Mouse (Mus musculus) forebrain, embryonic 14.5 days (tissue): ENCODE results near the gene Gm8369. TPM values are rescaled to one million over a fixed set of nuclear protein-coding genes. Genes with fewer than 3 reads are reported as not detected.
"Not testable (repeated sequence)": the region's sequence is repeated elsewhere in the genome, so short reads cannot be mapped to it uniquely, and the experiment has no call there.

Experiments used
- ATAC-seq: fragments of 200-750 bp; cut with Nextera tagmentation; 2 replicates; pipeline ENCODE4 v1.8.0; 2017; ENCODE audit warnings: mild to moderate bottlenecking, moderate library complexity
- DNase-seq: peaks from one replicate; pipeline ENCODE4 v3.0.0-alpha.2; 2015; ENCODE audit warnings: low spot score
- H3K27ac ChIP-seq: fragments of 300-500 bp; sonication (generic); 2 replicates; pipeline ENCODE4 v1.5.1; 2014; ENCODE audit warnings: low read depth, mild to moderate bottlenecking, control low read depth, low read length, moderate library complexity
- H3K27me3 ChIP-seq: fragments of 300-500 bp; sonication (generic); replicated peaks from 2 replicates; pipeline ENCODE4 v1.6.1; 2014; ENCODE audit warnings: low read length, control low read depth, mixed read lengths; ENCODE audit not compliant: control insufficient read depth, insufficient read depth
- H3K36me3 ChIP-seq: fragments of 300-500 bp; sonication (generic); 2 replicates; pipeline ENCODE4 v1.6.1; 2014; ENCODE audit warnings: low read length, control low read depth; ENCODE audit not compliant: control insufficient read depth, insufficient read depth
- H3K4me1 ChIP-seq: fragments of 300-500 bp; sonication (generic); 2 replicates; pipeline ENCODE4 v1.6.1; 2014; ENCODE audit warnings: antibody characterized with exemption, low read length, control low read depth; ENCODE audit not compliant: control insufficient read depth, insufficient read depth
- H3K4me2 ChIP-seq: fragments of 300-500 bp; sonication (generic); 2 replicates; pipeline ENCODE4 v1.6.1; 2014; ENCODE audit warnings: mild to moderate bottlenecking, control low read depth, low read length
- H3K4me3 ChIP-seq: fragments of 300-500 bp; sonication (generic); 2 replicates; pipeline ENCODE4 v1.5.1; 2014; ENCODE audit warnings: low read depth, low read length, control low read depth
- H3K9ac ChIP-seq: fragments of 300-500 bp; sonication (generic); 2 replicates; pipeline ENCODE4 v1.6.1; 2014; ENCODE audit warnings: mild to moderate bottlenecking, low read length, control low read depth, moderate library complexity
- H3K9me3 ChIP-seq: fragments of 300-500 bp; sonication (generic); replicated peaks from 2 replicates; pipeline ENCODE4 v1.6.1; 2016; ENCODE audit warnings: low read length, control low read depth, mixed read lengths; ENCODE audit not compliant: control insufficient read depth
- WGBS: fragments of 180-500 bp; shearing (Covaris S2); extraction: QIAGEN DNeasy Blood & Tissue Kit; methylation state at CpG from one replicate; pipeline ENCODE4 v1.1.7; 2014; 5-methylcytosine and 5-hydroxymethylcytosine counted together
- polyA plus RNA-seq: library from polyadenylated mRNA; unstranded; fragments of >200 nt; fragmentation: Nextera tagmentation; extraction: Ambion mirVana; gene quantifications from 2 replicates; pipeline ENCODE4 v1.2.1, GENCODE M21; 2014

Gene Gm8369
- polyA plus RNA-seq, 1 experiment from 2014 or later, result not detected

- not testable (repeated sequence) for DNase-seq, H3K4me3 ChIP-seq, H3K36me3 ChIP-seq, H3K27ac ChIP-seq, H3K4me2 ChIP-seq, H3K9me3 ChIP-seq, H3K4me1 ChIP-seq, H3K27me3 ChIP-seq, H3K9ac ChIP-seq, ATAC-seq
- WGBS, result 94% methylated on average over 2 of the region's 2 CpGs
These were observed 32.6 kb downstream of the Gm8369 start for GRCm38 (mm10) chr19:11518356-11518755.

GRCm38 (mm10) chr19:11520146-11520545 lies 34.4 kb downstream of the Gm8369 start:
- Histone ChIP-seq H3K27me3 (no peaks in the 10 kb centered on the region), H3K9me3 (no peaks in the 10 kb centered on the region), H3K4me3 (no peak overlapping the region), H3K4me2 (no peak overlapping the region), H3K27ac (no peak overlapping the region), H3K9ac (no peak overlapping the region), H3K4me1 (no peaks in the 10 kb centered on the region), H3K36me3 (no peaks in the 10 kb centered on the region)
- ATAC-seq (no peak), DNase-seq (no peak)
- WGBS, result 92% methylated on average over 3 of the region's 3 CpGs

GRCm38 (mm10) chr19:11533421-11533820 lies 47.7 kb downstream of the Gm8369 start:
- H3K9me3 ChIP-seq, result no peaks in the 10 kb centered on the region
- H3K4me1 ChIP-seq, result no peaks in the 10 kb centered on the region
- no peak for DNase-seq
- H3K4me2 ChIP-seq, result no peak overlapping the region
- WGBS, result 67% methylated on average over 1 of the region's 1 CpGs
- H3K4me3 ChIP-seq, result no peak overlapping the region
- H3K9ac ChIP-seq, result no peak overlapping the region
- no peaks in the 10 kb centered on the region for H3K36me3 ChIP-seq
- no peak for ATAC-seq
- H3K27me3 ChIP-seq, result no peaks in the 10 kb centered on the region
- H3K27ac ChIP-seq, result no peak overlapping the region

GRCm38 (mm10) chr19:11533888-11534445 lies 48.2 kb downstream of the Gm8369 start:
- H3K4me1 ChIP-seq, result no peaks in the 10 kb centered on the region
- H3K27me3 ChIP-seq, result no peaks in the 10 kb centered on the region
- H3K4me2 ChIP-seq, result no peak overlapping the region
- no peaks in the 10 kb centered on the region for H3K36me3 ChIP-seq
- H3K9ac ChIP-seq, result no peak overlapping the region
- WGBS, result 63% methylated on average over 2 of the region's 2 CpGs
- no peaks in the 10 kb centered on the region for H3K9me3 ChIP-seq
- no peak overlapping the region for H3K27ac ChIP-seq
- no peak overlapping the region for H3K4me3 ChIP-seq
- DNase-seq (no peak), ATAC-seq (no peak)

GRCm38 (mm10) chr19:11536593-11536992 lies 50.9 kb downstream of the Gm8369 start, which contains the start of gene Ms4a4d:
TSS of gene Ms4a4d (plus strand) at chr19:11536801.
- H3K27me3 ChIP-seq, result no peaks in the 10 kb centered on the region
- H3K9ac ChIP-seq, result no peak within 1 kb of the TSS
- WGBS, result 15% methylated on average over 7 of the region's 7 CpGs
- DNase-seq (no peak), ATAC-seq (no peak)
- no peak within 1 kb of the TSS for H3K27ac ChIP-seq
- no peak within 1 kb of the TSS for H3K4me2 ChIP-seq
- no peaks in the 10 kb centered on the region for H3K4me1 ChIP-seq
- no peak within 1 kb of the TSS for H3K4me3 ChIP-seq
- H3K36me3 ChIP-seq, result no peaks in the 10 kb centered on the region
- H3K9me3 ChIP-seq, result no peaks in the 10 kb centered on the region

GRCm38 (mm10) chr19:11537336-11537735 lies 51.6 kb downstream of the Gm8369 start:
- Histone ChIP-seq H3K4me1 (no peaks in the 10 kb centered on the region), H3K9ac (no peak overlapping the region), H3K9me3 (no peaks in the 10 kb centered on the region), H3K27ac (no peak overlapping the region), H3K27me3 (no peaks in the 10 kb centered on the region), H3K36me3 (no peaks in the 10 kb centered on the region), H3K4me2 (no peak overlapping the region), H3K4me3 (no peak overlapping the region)
- no peak for ATAC-seq
- DNase-seq, result no peak
- 28% methylated on average over 2 of the region's 2 CpGs for WGBS

GRCm38 (mm10) chr19:11540166-11540821 lies 54.6 kb downstream of the Gm8369 start:
- WGBS, result 86% methylated on average over 1 of the region's 1 CpGs
- H3K36me3 ChIP-seq, H3K4me1 ChIP-seq, H3K27ac ChIP-seq, H3K9me3 ChIP-seq, H3K9ac ChIP-seq, ATAC-seq, H3K4me3 ChIP-seq, H3K27me3 ChIP-seq, DNase-seq, H3K4me2 ChIP-seq: not testable (repeated sequence)

GRCm38 (mm10) chr19:11544383-11544782 lies 58.6 kb downstream of the Gm8369 start:
- not testable (repeated sequence) for H3K27ac ChIP-seq, H3K36me3 ChIP-seq, H3K27me3 ChIP-seq, ATAC-seq, H3K4me3 ChIP-seq, H3K4me1 ChIP-seq, DNase-seq, H3K9ac ChIP-seq, H3K4me2 ChIP-seq, H3K9me3 ChIP-seq
- 79% methylated on average over 2 of the region's 2 CpGs for WGBS

- Histone ChIP-seq H3K4me3 (no peak overlapping the region), H3K9ac (no peak overlapping the region), H3K36me3 (no peaks in the 10 kb centered on the region), H3K27me3 (no peaks in the 10 kb centered on the region), H3K4me1 (no peaks in the 10 kb centered on the region), H3K4me2 (no peak overlapping the region), H3K9me3 (no peaks in the 10 kb centered on the region), H3K27ac (no peak overlapping the region)
- ATAC-seq, result no peak
- no peak for DNase-seq
These were observed 62.2 kb downstream of the Gm8369 start for GRCm38 (mm10) chr19:11547911-11548310.
